8 mouse cellular contexts compared by ENCODE assay signal in genomic region chr8:10586956-10587744, GRCm38 (mm10).
A peak's percentile ranks its signal among the peaks of the same experiment; 100 is the strongest.
DNase-seq lines count a peak whose midpoint lies in the region; ATAC-seq and TF ChIP-seq lines count a peak whose summit lies in the region.

No protein-coding gene starts in this region.

- no peak overlapping the region for H3K4me3 ChIP-seq in hindbrain, postnatal 0 days (ENCODE audit: low read length)
- H3K4me3 ChIP-seq in midbrain, embryonic 11.5 days (ENCODE audit: low read depth, low read length), result no peak overlapping the region

- DNase-seq in right cerebral cortex, postnatal 14 days, result peak; percentile 22
- DNase-seq in right cerebral cortex, postnatal 25 days, result no peak
- peak; percentile 64 for DNase-seq in gastrocnemius, postnatal 25 days
- peak; percentile 32 for DNase-seq in hindbrain, postnatal 0 days (ENCODE audit: low spot score)
- no peak for DNase-seq in midbrain, embryonic 11.5 days (ENCODE audit: low spot score, missing footprints)
- no peak for DNase-seq in urinary bladder, postnatal 4 days (ENCODE audit: low spot score in 2 of 2)
- DNase-seq in frontal cortex, postnatal 14 days (ENCODE audit: low spot score in 2 of 2), result no peak

- no peak overlapping the region for H3K27ac ChIP-seq in hindbrain, postnatal 0 days
- H3K27ac ChIP-seq in midbrain, embryonic 11.5 days (ENCODE audit: low read depth, low read length), result no peak overlapping the region

- no peak for TF ChIP-seq CTCF in hindbrain, postnatal 0 days (IDR thresholded peaks at IDR 0.05; ENCODE audit: low read depth)

- H3K36me3 ChIP-seq in hindbrain, postnatal 0 days (ENCODE audit: insufficient read depth, low read length), result no peaks in the 10 kb centered on the region
- H3K36me3 ChIP-seq in midbrain, embryonic 11.5 days (ENCODE audit: control insufficient read depth, insufficient read depth, low read length), result no peaks in the 10 kb centered on the region

- H3K9ac ChIP-seq in hindbrain, postnatal 0 days (replicated peaks; ENCODE audit: low read length), result no peak overlapping the region
- H3K9ac ChIP-seq in midbrain, embryonic 11.5 days (ENCODE audit: low read length), result no peak overlapping the region

- H3K27me3 ChIP-seq in hindbrain, postnatal 0 days (ENCODE audit: insufficient read depth, low read length), result no peaks in the 10 kb centered on the region
- H3K27me3 ChIP-seq in midbrain, embryonic 11.5 days (ENCODE audit: control insufficient read depth, insufficient read depth, low read length), result no peaks in the 10 kb centered on the region

- no peak overlapping the region for H3K4me2 ChIP-seq in hindbrain, postnatal 0 days (ENCODE audit: low read depth, low read length)
- no peak overlapping the region for H3K4me2 ChIP-seq in midbrain, embryonic 11.5 days

- no peaks in the 10 kb centered on the region for H3K9me3 ChIP-seq in hindbrain, postnatal 0 days (ENCODE audit: low read length)
- no peaks in the 10 kb centered on the region for H3K9me3 ChIP-seq in midbrain, embryonic 11.5 days (ENCODE audit: control insufficient read depth, low read length)

- ATAC-seq in hindbrain, postnatal 0 days, result peak; percentile 69
- ATAC-seq in midbrain, embryonic 11.5 days (ENCODE audit: low FRiP score), result peak; percentile 50; the same call in 1 of the 2 replicates
- no peak for ATAC-seq in frontal cortex, adult (ENCODE audit: low TSS enrichment)

- H3K4me1 ChIP-seq in hindbrain, postnatal 0 days (ENCODE audit: insufficient read depth, low read length), result no peaks in the 10 kb centered on the region
- peaks cover 7% of the 10 kb centered on the region; the same call in 1 of the 2 replicates for H3K4me1 ChIP-seq in midbrain, embryonic 11.5 days (ENCODE audit: control insufficient read depth, insufficient read depth, low read length)

- WGBS in hindbrain, postnatal 0 days, result 37% methylated on average over 9 of the region's 14 CpGs
- WGBS in midbrain, embryonic 11.5 days, result 38% methylated on average over 10 of the region's 14 CpGs

Comparison
In these comparisons a context has a peak if more than half of its experiments do, and no peak if none do; other contexts are left out.
1. DNase-seq: peak in right cerebral cortex, postnatal 14 days (single experiment), gastrocnemius, postnatal 25 days (single experiment) and hindbrain, postnatal 0 days (single experiment); none in right cerebral cortex, postnatal 25 days (single experiment), midbrain, embryonic 11.5 days (single experiment), urinary bladder, postnatal 4 days (0 of 2) and frontal cortex, postnatal 14 days (0 of 2).